Mouse (Mus musculus) common myeloid progenitor, adult 5-6 weeks (primary cell): ENCODE results near the gene Ocm. TPM values are rescaled to one million over a fixed set of nuclear protein-coding genes. Genes with fewer than 3 reads are reported as not detected.
"Not testable (repeated sequence)": the region's sequence is repeated elsewhere in the genome, so short reads cannot be mapped to it uniquely, and the experiment has no call there.

Experiments used
- ATAC-seq: replicated peaks from 2 replicates; pipeline ENCODE4 v1.8.0; 2016; ENCODE audit warnings: low read depth, mild to moderate bottlenecking, moderate TSS enrichment, inconsistent platforms; ENCODE audit not compliant: poor library complexity, severe bottlenecking
- total RNA-seq: library from RNA; stranded (forward); fragments of 200-1000, 187-1606 nt; gene quantifications from 2 replicates; pipeline ENCODE4 v1.2.3, GENCODE M21; 2017

Ocm gene
- total RNA-seq, 1 experiment from 2014 or later: not detected

GRCm38 (mm10) chr5:144013366-144014134 lies 12.9 kb downstream of the Ocm start:
- not testable (repeated sequence) for ATAC-seq

- peak; percentile 72 for ATAC-seq
Measured at GRCm38 (mm10) chr5:144002461-144003192, 23.8 kb downstream of the Ocm start.

GRCm38 (mm10) chr5:143999409-143999808 lies 27.1 kb downstream of the Ocm start:
- ATAC-seq: no peak

- ATAC-seq: no peak
Measured at GRCm38 (mm10) chr5:143994632-143995365, 31.7 kb downstream of the Ocm start.

DNA sequence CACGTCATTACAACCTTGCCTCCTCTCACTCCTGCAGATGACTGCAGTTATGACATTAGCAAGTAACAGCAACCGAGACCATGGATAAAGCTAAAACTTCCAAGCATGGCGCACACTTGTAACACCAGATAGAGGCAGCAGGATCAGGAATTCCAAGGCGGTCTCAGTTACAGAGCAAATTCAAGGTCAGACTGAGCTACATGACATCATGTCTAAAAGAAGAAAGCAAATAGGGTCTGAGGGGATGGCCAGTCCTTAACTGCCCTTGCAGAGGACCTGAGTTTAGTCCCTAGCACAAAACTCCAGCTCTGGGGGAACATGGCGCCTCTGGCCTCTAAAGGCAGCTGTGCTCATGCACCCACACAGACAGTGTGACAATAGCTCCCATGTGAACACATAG lies 32.6 kb downstream of the Ocm start:
- no peak for ATAC-seq

DNA sequence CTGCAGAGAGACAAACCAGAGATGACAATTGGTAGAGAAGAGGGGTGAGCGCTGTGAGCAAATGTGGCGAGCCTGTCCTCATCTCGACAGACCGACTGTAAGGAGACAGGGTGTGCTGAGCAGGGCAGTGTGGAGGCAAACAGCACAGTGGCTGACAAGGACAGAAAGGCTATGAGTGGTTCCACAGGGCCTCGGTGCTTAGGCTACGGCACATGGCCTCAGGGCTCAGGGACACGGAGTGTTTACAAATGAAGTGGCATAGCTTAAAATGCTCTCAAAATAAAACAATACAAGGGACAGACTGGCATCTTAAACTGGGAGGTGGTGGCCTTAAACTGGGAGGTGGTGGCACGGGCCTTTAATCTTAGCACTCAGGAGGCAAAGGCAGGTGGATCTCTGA lies 33.2 kb downstream of the Ocm start:
- ATAC-seq: no peak

GRCm38 (mm10) chr5:143992661-143993060 lies 33.8 kb downstream of the Ocm start:
- ATAC-seq: no peak

DNA sequence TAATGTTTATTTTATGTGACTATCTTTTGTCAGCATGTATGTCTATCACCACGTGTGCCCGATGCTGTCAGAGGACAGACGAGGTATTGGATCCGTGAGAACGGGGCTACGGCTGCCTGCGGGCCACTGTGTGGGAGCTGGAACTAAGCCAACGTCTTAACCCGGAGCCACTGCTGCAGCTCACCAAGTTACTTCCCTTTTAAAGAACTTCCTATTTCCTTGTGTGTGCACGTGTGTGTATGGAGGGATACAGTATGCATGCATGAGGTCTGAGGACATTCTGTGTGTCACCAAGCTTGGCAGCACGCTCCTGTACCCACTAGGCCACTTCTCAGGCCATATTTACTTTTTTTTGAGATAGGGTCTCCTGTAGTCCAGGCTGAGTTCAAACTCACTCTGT lies 36.4 kb downstream of the Ocm start:
- peak; percentile 98 for ATAC-seq

- no peak for ATAC-seq
Measured at GRCm38 (mm10) chr5:143989046-143989445, 37.4 kb downstream of the Ocm start.

DNA sequence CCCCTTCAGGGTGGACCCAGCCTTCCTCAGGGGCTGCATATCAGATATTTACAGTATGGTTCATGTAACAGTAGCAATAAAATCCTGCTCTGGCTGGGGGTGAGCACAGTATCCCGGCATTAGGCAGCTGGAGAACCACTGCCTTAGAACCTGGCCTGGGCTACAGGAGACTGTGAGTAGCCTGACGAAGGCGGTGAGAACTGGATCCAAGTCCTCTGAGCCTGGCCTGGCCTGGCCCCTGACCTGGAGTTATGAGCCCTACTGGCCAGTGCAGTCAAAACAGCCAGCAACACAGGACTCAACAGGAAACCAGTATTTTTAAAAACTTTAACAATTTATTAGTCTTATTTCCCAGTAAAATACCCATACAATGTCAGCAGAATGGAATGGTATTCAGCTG lies 38.9 kb downstream of the Ocm start:
- no peak for ATAC-seq

GRCm38 (mm10) chr5:143985381-143985780 lies 41.1 kb downstream of the Ocm start:
- ATAC-seq: no peak

DNA sequence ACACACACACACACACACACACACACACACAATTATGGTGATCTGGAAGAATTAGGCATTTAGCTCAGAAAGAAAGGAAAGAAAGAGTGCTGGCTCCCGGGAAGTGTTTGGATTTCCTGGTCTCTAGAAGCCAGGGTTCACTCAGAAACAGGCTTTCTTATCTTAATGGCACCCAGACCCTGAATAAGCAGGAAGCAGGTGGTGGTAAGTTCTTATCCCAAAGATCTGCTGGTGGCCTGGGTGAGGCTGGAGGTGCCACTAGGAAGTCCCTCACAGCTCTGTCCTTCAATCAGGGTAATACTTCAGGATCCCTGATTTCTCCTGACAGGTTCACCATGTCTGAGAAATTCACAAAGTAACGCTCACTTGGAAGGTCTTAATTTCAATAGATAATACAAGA lies 44.1 kb downstream of the Ocm start:
- no peak for ATAC-seq

DNA sequence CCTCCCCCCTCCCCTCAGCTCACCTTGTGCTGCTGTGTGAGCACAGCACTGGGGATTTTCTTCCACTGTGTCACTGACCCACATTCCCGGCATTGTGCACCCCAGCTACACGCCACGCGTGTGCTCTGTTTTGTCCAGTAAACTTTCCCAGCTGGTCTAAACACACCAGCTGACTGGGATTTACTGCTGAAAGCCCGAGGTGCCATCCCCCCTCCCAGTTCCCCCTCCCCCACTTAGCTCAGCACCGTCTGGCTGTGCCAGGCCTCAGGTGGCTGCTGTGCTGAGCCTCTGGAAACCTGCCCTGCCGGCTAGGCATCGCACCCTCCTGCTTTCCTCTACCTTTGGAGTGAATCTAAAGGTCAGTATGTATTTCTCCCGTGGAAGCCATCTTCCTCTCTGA lies 45.6 kb downstream of the Ocm start:
- ATAC-seq: no peak

GRCm38 (mm10) chr5:143976726-143977431 lies 49.6 kb downstream of the Ocm start:
- no peak for ATAC-seq

- no peak for ATAC-seq
Measured at GRCm38 (mm10) chr5:143976232-143976631, 50.2 kb downstream of the Ocm start.

DNA sequence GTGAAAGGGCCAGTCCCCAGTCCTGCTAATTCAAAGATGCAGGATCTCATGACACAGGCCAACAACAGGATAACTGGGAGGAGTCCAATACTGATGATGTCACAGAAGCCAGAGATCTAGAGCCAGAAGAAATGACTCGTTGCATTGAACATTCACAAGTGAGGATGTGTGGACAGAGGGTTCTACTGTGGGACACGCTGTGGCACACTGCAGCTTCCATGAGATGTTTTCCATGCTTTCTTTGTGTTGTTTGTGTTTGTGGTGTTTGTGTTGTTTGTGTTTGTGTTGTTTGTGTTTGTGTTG lies 50.9 kb downstream of the Ocm start:
- peak; percentile 43 for ATAC-seq

DNA sequence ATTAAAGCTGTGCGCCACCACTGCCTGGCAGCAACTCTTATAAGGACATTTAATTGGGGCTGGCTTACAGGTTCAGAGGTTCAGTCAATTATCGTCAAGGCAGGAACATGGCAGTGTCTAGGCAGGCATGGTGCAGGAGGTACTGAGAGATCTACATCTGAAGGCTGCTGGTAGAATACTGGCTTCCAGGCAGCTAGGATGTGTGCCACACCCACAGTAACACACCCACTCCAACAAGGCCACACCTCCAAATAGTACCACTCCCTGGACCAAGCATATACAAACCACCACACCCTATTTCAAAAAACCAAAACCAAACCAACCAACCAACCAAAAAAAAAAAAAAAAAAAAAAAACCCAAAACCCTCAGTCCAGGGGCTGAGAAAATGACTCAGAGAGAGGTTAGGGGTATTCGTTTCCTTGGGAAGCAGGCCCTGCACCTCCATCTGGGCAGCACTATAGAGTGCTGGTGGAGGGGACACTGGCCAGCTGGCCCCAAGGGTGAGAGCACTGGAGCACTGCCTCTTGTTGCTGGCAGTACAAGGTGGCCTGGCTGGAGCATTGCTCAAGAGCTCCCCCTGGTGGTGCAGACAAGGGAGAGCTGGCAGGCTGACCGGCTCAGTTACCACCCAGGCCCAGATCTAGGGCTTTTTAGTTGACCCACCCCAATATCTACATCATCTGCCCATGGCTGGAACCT lies 51.4 kb downstream of the Ocm start:
- ATAC-seq: peak; percentile 91

- no peak for ATAC-seq
Measured at GRCm38 (mm10) chr5:143972628-143973027, 53.8 kb downstream of the Ocm start.
